Mouse (Mus musculus) brain, embryonic 14.5 days (tissue): ENCODE data around the gene Tmem86a. TPM values are rescaled to one million over a fixed set of nuclear protein-coding genes. Genes with fewer than 3 reads are reported as not detected.

Source experiments
- DNase-seq: peaks from one replicate; pipeline ENCODE4 v3.0.0-alpha.2; 2011; ENCODE audit warnings: low read depth
- CTCF ChIP-seq: fragments of 200-500 bp; IDR thresholded peaks from 2 replicates; pipeline ENCODE4 v1.5.1; 2012; ENCODE audit warnings: inconsistent platforms, mild to moderate bottlenecking, moderate library complexity, borderline replicate concordance; ENCODE audit not compliant: insufficient read depth, insufficient read length; ENCODE audit errors: extremely low read depth
- POLR2A ChIP-seq: fragments of 200-500 bp; IDR thresholded peaks from 2 replicates; pipeline ENCODE4 v1.6.1; 2012; ENCODE audit warnings: mild to moderate bottlenecking, inconsistent platforms, borderline replicate concordance; ENCODE audit not compliant: poor library complexity, insufficient read depth, insufficient read length, severe bottlenecking; ENCODE audit errors: extremely low read depth
- polyA plus RNA-seq: library from polyadenylated mRNA; depleted of rRNA; stranded (reverse); fragments of >200 nt; gene quantifications from 2 replicates; pipeline ENCODE4 v1.2.3, GENCODE M21; 2012

Gene Tmem86a
- polyA plus RNA-seq, 1 experiment = 17.4 TPM

DNA sequence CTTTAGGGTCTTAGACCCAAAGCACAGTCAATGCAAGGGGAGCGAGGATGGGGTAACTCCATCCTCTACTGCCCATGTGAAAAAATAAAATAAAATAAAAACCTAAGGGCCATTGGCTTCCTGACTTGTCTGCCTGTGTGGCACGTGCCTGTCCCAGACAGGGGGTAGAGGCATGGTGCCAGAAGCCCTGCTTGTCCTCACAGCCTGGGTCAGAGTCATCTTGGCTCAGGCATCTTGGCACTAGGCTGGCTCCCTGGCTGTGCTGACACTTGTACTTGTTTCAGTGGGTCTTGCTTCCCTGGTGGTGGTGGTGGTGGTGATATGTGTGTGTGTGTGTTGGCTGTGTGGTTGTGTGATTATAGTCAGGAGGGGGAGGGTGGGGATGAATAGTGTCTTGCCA lies 4.3 kb downstream of the Tmem86a start:
- TF ChIP-seq POLR2A (no peak), CTCF (no peak)
- no peak for DNase-seq

DNA sequence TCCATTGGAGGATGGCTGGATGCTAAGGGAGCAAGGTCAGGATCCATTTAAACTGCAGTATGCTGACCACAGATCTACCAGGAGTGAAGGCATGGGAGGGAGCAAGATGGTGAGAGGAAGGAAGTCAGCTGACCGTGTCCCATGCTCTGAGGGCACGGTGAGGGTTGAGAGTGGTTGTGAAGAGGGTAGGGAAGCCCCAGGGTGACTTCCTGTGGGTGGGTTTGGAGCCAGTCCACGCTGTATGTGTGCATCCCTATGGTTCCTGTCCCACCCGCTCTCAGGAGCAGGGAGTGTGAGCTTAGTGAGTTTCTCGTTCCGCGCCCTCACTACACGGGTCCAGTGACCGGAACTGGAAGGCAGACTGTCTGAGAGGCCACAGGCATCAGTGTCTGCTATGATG lies 5.3 kb downstream of the Tmem86a start:
- no peak for DNase-seq

DNA sequence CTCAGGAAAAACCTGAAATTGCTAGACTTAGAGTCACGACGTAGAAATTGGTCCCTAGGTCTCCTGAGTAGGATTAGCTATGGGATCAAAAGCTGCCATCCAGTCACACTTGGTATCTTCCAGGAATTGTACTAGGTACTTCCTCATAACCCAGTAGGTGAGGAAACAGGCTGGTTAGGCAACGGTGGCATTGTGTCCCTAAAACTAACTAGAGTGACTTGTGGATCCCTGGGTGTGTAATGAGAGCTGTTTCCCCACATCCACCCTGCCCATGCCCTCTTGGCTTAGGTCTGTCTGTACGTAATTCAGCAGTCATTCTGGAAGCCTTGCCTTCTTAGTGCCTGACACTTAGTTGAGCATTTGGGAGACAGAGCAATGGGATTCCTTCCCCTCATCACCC lies 5.9 kb downstream of the Tmem86a start:
- DNase-seq = no peak
- no peak for TF ChIP-seq CTCF
- no peak for TF ChIP-seq POLR2A

More for the DNA sequence above, 5.3 kb downstream of the Tmem86a start:
- TF ChIP-seq CTCF (no peak), POLR2A (no peak)

DNA sequence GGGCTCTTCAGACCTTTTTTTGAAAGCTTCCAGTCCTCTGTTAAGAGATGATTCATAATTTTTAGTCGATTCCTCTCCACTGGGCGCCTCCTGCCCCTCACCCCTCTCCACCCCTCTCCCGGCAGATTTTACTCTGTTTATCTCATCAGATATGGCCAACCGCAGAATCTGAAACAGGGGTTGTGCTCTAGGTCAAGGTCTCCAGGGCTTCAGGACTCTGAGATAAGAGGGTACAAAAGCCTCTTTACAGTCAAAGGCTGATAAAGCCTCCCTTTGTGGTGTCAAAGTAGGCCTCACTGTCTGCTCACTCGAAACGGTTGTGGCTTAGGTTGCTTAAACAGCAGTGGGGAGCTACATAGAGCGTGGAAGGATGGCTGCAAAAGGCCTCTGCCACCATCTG lies 8.9 kb downstream of the Tmem86a start:
- no peak for TF ChIP-seq CTCF
- TF ChIP-seq POLR2A = no peak
- DNase-seq = no peak

DNA sequence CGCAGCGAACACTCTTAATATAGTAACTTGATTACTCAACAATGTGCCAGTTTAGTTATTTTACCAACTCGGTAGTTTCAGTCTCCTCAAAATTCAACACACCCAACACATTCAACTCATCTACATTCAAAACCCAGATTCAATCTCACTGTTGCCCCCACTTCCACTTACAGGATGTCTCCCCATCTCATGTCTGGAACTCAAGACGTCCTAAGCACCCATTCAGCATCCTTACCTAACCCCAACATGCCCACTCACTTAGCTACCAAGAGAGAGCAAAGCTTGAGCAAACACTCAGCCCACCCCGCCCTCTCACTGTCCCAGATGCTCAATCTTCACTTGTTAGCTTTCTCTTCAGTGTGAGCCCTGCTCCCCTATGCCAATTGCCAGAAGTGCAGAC lies 11.2 kb downstream of the Tmem86a start:
- TF ChIP-seq POLR2A (no peak), CTCF (no peak)
- DNase-seq = no peak

DNA sequence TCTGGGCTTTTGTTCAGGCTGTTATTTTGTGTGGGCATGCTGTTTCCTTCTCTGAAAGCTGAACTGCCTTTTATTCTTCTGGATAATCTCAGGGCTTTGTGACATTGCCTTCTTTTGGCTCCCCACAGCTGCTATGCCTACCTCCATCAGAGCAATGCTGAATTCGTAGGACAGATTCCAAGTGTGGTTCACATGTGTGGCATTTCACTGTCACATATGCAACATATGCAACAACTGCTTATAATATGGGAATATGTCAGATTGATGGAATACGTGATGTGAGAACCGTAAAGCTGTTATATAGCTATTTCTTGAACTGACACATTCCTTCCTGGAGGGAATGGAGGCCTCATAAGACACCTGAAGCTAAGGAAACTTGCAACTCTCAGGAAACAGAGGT lies 16.5 kb downstream of the Tmem86a start:
- no peak for DNase-seq
- TF ChIP-seq CTCF (no peak), POLR2A (no peak)

DNA sequence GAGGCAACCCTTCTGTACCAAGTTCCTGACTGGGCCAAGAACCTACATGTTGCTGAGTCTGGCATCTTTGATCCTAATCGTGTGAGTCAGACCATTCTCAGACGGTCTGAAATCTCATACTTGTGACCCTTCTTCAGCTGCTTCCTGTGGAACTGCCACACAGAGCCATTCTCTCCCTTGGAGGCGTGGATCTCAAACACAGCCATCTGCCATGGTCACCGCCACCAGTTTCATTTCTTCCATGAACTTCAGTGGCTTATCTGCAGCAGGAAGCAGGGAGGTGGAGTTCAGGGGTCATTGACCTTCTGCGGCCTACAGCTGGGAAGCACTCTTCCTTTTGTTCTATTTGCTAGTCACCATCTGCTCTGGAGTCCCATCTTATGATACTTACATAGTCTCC lies 17.5 kb downstream of the Tmem86a start:
- no peak for TF ChIP-seq CTCF
- no peak for TF ChIP-seq POLR2A
- no peak for DNase-seq

DNA sequence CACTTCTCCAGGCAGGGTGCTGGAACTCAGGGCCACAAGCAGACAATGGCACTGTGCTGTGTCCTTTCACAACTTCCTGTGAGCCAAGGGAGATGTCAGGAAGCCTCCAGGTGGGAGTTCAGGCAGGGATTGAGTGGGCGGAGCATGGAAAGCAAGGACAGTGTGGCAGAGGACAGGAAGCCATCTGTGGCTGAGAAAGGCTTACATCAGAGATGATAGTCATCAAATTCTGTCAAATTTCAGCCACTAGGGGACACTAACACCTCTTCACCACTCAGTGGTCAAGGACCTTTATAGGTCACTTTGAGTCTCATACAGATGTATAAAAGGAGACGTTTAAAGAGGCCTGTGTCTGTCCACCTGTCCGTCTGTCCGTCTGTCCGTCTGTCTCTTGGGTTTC lies 22.1 kb downstream of the Tmem86a start:
- TF ChIP-seq CTCF (no peak), POLR2A (no peak)
- DNase-seq = no peak

DNA sequence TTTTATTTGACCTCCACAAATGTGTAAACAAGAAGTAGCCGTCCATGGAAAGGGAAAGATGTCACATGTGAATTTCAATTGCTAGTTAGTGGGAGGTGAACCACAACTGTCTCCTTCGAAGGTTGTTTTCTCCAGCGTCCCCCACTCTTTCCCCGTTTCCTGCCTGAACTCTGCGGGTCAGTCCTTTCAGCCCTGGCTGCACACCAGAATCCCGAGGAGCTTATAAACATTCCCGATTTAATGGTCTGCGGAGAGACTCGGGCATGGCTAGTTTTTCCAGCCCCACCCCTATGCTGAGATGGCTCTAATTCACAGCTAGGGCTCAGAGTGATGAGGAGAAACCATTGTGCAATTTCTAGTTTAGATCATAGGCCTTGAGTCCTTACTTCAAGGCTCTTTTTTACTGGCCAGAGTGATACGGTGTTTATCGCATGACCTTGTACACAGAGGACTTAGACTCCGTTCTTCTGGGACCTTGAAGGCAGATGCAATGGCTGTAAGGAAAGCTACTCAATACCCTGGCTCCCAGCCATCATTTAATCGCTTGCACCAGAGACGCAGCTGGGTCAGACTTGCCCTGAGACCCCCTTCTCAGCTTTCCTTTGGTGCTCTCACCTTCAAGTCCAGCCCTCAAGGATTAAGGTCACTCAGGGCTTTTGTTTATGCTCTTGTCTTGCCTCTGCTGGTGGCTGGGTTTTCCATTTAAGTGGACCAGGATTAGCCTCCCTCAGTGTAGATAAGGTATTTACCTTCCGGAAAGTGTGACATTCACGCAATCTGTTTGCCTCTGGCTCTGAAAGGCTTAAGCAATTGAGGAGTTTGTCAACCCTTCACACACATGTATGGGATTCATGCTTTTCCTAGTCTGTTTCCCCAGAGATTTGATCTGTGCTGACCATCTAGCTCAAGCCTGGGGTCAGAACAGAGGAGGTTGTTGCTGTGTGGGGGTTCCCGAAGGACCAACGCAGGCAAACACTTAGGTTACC lies 23.4 kb downstream of the Tmem86a start:
- no peak for TF ChIP-seq CTCF
- TF ChIP-seq POLR2A = no peak
- DNase-seq = peak; percentile 14

DNA sequence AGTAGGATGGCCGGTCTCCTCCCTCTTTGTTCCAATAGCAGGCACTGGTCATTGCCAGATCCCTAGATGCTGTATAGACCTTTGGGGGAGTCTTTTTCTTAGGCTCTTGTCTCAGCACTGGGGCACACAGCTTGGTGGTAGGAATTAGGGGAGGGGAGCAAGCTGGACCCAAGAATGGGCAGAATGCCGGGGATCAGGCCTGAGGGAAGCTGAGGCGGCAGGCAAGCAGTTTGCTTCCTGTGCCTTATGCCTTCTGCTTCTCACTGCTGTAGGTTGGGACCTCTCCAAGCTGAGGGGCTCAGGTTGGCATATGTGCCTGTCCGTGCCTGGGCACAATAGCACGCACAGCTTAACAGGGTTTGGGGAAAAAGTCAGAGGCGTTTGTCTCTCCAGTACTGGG lies 25.8 kb downstream of the Tmem86a start:
- no peak for DNase-seq

DNA sequence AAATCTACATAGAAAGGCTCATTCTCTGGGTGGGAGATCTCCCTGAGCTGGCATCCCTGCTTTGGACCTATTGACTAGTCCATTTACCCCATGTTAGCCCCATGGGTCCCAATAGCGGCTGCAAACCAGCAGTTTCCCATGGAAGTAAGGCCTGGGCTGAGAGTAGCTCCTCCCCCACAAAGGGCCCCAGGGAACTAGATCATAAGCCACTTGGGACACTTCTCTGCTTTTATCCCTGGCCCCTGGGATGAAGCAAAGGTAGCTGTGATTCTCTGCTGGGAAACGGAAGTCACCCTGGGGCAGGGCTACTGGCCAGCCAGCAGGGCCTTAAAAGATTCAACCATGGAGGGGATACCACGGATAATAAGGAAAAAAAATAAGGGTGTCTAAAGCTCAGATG lies 26.3 kb downstream of the Tmem86a start:
- TF ChIP-seq CTCF (no peak), POLR2A (no peak)
- no peak for DNase-seq

More for the DNA sequence above, 25.8 kb downstream of the Tmem86a start:
- TF ChIP-seq CTCF = no peak
- no peak for TF ChIP-seq POLR2A

DNA sequence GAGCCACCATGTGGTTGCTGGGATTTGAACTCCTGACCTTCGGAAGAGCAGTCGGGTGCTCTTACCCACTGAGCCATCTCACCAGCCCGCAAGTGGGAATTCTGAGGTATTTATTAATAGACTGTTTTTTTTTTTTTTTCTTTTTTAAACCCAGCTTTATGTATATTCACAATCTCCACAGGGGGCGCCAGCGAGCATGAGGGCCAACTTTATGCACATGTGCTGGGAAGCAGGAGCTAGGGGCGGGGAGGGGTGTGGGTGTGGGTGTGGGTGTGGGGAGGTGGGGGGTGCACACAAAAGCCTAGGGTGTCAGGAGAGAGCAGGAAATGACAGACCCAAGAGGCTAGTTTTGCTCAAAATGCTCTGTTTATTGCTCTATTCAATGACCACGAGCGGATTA lies 27.1 kb downstream of the Tmem86a start:
- TF ChIP-seq CTCF = peak; percentile 43; the same call in 1 of the 2 replicates
- TF ChIP-seq POLR2A = no peak
- no peak for DNase-seq

DNA sequence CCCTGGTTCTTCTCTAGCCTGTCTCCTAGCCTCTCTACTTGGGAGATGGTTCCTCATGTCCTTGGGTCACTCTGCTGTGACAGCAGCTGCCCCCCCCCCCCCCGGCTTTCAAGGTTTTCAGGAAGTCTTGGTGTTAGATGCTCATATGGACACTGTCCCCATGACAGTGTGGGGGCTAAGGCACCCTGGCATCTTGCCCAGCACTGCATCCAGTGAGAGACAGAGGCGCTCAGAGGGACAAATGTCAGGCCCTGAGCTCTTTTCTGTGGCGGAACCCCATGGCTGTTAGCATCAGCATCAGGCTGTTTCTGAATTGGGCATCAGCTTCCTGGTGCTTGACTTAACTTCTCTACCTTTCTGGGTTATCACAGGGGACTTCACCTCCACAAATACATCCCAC lies 30.5 kb downstream of the Tmem86a start:
- TF ChIP-seq POLR2A = no peak
- no peak for TF ChIP-seq CTCF

More for the DNA sequence above, 30.5 kb downstream of the Tmem86a start:
- DNase-seq = no peak
